Comparison of ENCODE assay signal across 14 mouse cellular contexts in the genomic region with DNA sequence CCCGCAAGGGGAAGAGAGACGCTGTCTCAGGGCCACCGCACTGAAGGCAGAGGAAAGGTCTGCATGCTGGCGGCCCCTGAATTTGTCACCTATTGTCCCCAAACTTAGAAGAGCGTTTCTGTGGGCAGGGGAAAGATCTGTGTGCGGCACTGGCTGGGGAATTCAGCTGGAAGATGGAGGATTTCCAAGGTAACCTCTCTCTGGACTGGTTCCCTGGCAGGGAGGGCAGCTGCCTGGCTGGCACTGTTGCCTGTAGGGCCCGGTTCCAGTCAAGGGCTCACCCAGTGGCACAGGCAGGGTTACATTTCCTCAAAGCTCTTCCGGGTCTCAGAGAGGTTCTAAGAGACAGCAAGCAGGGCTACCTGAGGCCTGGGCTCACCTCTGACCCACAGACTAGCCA.
A peak's percentile ranks its signal among the peaks of the same experiment; 100 is the strongest.
DNase-seq lines count a peak whose midpoint lies in the region; ATAC-seq and TF ChIP-seq lines count a peak whose summit lies in the region.
"Had no signal": no experiment of that assay in that cellular context is flagged by ENCODE, and none has a peak within 500 bp of the region (broad histone marks: within the 10 kb centered on the region; RNA-seq: fewer than 3 reads in every experiment).

No protein-coding gene starts in this region.

- TF ChIP-seq CTCF in heart, adult 2 months (IDR thresholded peaks at IDR 0.05): no peak

- H3K4me1 ChIP-seq in heart, adult 2 months (ENCODE audit: control insufficient read depth, insufficient read depth, low read length): no peaks in the 10 kb centered on the region; the same call in 1 of the 2 replicates
- H3K4me1 ChIP-seq in neural tube, embryonic 15.5 days: no peaks in the 10 kb centered on the region
- peaks cover 40% of the 10 kb centered on the region for H3K4me1 ChIP-seq in limb, embryonic 10.5 days
- H3K4me1 ChIP-seq: liver, embryonic 12.5 days had no signal

- no peaks in the 10 kb centered on the region for H3K79me2 ChIP-seq in heart, adult 2 months (replicated peaks; ENCODE audit: control insufficient read depth, insufficient read depth, low read length)

- WGBS in heart, adult 2 months: 65% methylated on average over 8 of the region's 8 CpGs
- 64% methylated on average over 8 of the region's 8 CpGs for WGBS in neural tube, embryonic 15.5 days
- WGBS in limb, embryonic 10.5 days: 82% methylated on average over 8 of the region's 8 CpGs

- no peak overlapping the region for H3K9ac ChIP-seq in heart, adult 2 months (ENCODE audit: low read depth, low read length)
- no peak overlapping the region for H3K9ac ChIP-seq in neural tube, embryonic 15.5 days (replicated peaks)
- H3K9ac ChIP-seq: kidney, embryonic 15.5 days; liver, embryonic 12.5 days had no signal

- intact Hi-C loops in heart, adult 2 months (cut with DNase I): no loop called here

- ATAC-seq in neural tube, embryonic 15.5 days (ENCODE audit: low FRiP score): 0 out of 2 replicates have a peak, but pooled peaks have one; percentile 28
- ATAC-seq in megakaryocyte-erythroid progenitor cell, adult 5-6 weeks (replicated peaks; ENCODE audit: low FRiP score, low TSS enrichment, poor library complexity, severe bottlenecking): no peak
- ATAC-seq: liver, embryonic 12.5 days had no signal

- no peak overlapping the region for H3K27ac ChIP-seq in heart, adult 2 months
- H3K27ac ChIP-seq in neural tube, embryonic 15.5 days (replicated peaks): no peak overlapping the region
- H3K27ac ChIP-seq in limb, embryonic 10.5 days: 0 out of 2 replicates have a peak overlapping the region, but pooled peaks have one; percentile 30
- H3K27ac ChIP-seq: kidney, embryonic 15.5 days; left cerebral cortex, adult 2 months; liver, embryonic 12.5 days; stomach, postnatal 0 days had no signal

- no peak overlapping the region for H3K4me2 ChIP-seq in neural tube, embryonic 15.5 days
- H3K4me2 ChIP-seq: kidney, embryonic 15.5 days; liver, embryonic 12.5 days had no signal

- H3K36me3 ChIP-seq in heart, adult 2 months (ENCODE audit: control insufficient read depth, insufficient read depth, low read length): no peaks in the 10 kb centered on the region
- no peaks in the 10 kb centered on the region for H3K36me3 ChIP-seq in neural tube, embryonic 15.5 days
- H3K36me3 ChIP-seq in limb, embryonic 10.5 days: no peaks in the 10 kb centered on the region
- H3K36me3 ChIP-seq: kidney, embryonic 15.5 days; liver, embryonic 12.5 days had no signal

- no peaks in the 10 kb centered on the region for H3K27me3 ChIP-seq in heart, adult 2 months (ENCODE audit: control insufficient read depth, insufficient read depth, low read length)
- peaks cover 7% of the 10 kb centered on the region for H3K27me3 ChIP-seq in neural tube, embryonic 15.5 days (replicated peaks)
- peaks cover 69% of the 10 kb centered on the region for H3K27me3 ChIP-seq in limb, embryonic 10.5 days (ENCODE audit: low read depth, poor library complexity, severe bottlenecking)
- H3K27me3 ChIP-seq: CH12.LX; liver, embryonic 12.5 days had no signal

- peak; percentile 34 to 36 for DNase-seq in heart, adult 2 months
- no peak for DNase-seq in heart, postnatal 4 days
- no peak for DNase-seq in neural tube, embryonic 10.5 days (ENCODE audit: extremely low spot score, low spot score)
- DNase-seq in cerebellum, postnatal 10 days: peak; percentile 83
- no peak for DNase-seq in limb, embryonic 10.5 days (ENCODE audit: low spot score)
- DNase-seq in kidney, postnatal 4 days: no peak
- DNase-seq: right cerebral cortex, postnatal 25 days had no signal

- H3K4me3 ChIP-seq in heart, adult 2 months: no peak overlapping the region
- no peak overlapping the region for H3K4me3 ChIP-seq in neural tube, embryonic 15.5 days (replicated peaks)
- H3K4me3 ChIP-seq in limb, embryonic 10.5 days: no peak overlapping the region
- H3K4me3 ChIP-seq: kidney, embryonic 15.5 days; left cerebral cortex, adult 2 months; liver, embryonic 12.5 days had no signal

- TF ChIP-seq EP300 in heart, adult 2 months (IDR thresholded peaks at IDR 0.05; ENCODE audit: insufficient read depth, low read depth, low read length): no peak

- no peaks in the 10 kb centered on the region for H3K9me3 ChIP-seq in neural tube, embryonic 15.5 days (replicated peaks)
- H3K9me3 ChIP-seq in limb, embryonic 10.5 days (replicated peaks): no peaks in the 10 kb centered on the region
- H3K9me3 ChIP-seq: kidney, embryonic 15.5 days; liver, embryonic 12.5 days had no signal

- TF ChIP-seq POLR2A in heart, adult 2 months (IDR thresholded peaks at IDR 0.05; ENCODE audit: insufficient read depth, low read depth, low read length): no peak

Comparison
In these comparisons a context has a peak if more than half of its experiments do, and no peak if none do; other contexts are left out.
1. DNase-seq: peak in heart, adult 2 months (2 of 2) and cerebellum, postnatal 10 days (2 of 2); none in heart, postnatal 4 days (single experiment), neural tube, embryonic 10.5 days (single experiment), limb, embryonic 10.5 days (single experiment) and kidney, postnatal 4 days (0 of 2).